Mouse (Mus musculus) left cerebral cortex, adult 9 months (tissue): ENCODE results near the gene Mrrf.

Experiments used
- DNase-seq, 2 experiments: peaks; one replicate each; pipeline ENCODE4 v3.0.0; 2022; ENCODE audit warnings: low spot score in 2 of 2

The Mrrf gene

DNA sequence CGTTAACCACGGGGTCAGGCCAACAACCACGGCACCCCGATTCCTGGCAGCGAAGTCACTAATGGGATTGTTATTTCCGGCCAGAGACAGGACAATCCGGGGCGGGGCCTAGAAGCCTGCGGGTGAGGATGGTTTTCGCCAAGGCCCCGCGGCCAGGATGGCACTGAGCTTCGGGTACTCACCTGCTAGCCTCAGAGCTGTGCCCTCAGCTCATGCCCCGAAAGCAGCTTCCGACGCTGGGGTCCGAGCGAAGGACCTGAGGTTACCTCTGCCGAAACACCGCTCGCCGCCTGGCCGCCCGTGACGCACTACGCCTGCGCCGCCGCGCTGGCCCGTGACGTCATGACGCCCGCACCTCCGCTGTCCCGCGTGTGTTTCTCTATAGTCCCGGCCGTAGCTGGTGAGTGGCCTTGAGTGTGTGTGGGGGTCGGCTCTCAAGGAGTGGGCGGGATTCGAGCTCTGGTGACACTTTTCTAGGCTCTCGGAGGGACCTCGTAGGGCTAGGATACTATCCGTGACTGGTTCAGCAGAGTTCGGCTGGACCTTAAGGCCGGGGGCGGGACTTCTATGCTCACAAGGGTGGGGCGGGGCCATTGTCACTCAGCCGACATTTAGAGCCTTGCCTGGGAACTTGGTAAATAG is at the start of gene Mrrf, which contains the start of gene Rbm18:
Mrrf (plus strand) TSS at position 90 of the 642 bp plus-strand sequence.
Rbm18 (minus strand) TSS at position 474 of the 642 bp plus-strand sequence.
- DNase-seq = peak; percentile 78 to 95

DNA sequence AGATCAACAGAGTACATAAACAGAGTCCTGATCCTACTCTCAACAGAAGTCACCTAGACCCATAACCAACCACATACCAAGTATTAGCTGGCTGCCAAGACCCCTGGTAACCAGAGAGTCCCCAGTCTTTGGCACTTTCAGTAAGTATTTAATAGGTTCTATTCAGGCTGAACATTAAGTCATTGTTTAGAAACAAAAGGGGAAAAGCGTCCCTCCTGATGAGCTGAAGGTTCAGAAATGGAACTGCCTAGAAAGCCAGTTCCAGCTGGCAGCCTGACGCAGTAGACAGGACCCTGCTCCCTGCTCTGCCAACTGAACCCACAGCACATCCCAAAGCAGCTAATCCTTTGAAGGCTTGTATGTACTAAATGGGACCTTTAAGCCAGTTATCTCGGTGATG is 47.0 kb upstream of the Mrrf start:
- DNase-seq = no peak

DNA sequence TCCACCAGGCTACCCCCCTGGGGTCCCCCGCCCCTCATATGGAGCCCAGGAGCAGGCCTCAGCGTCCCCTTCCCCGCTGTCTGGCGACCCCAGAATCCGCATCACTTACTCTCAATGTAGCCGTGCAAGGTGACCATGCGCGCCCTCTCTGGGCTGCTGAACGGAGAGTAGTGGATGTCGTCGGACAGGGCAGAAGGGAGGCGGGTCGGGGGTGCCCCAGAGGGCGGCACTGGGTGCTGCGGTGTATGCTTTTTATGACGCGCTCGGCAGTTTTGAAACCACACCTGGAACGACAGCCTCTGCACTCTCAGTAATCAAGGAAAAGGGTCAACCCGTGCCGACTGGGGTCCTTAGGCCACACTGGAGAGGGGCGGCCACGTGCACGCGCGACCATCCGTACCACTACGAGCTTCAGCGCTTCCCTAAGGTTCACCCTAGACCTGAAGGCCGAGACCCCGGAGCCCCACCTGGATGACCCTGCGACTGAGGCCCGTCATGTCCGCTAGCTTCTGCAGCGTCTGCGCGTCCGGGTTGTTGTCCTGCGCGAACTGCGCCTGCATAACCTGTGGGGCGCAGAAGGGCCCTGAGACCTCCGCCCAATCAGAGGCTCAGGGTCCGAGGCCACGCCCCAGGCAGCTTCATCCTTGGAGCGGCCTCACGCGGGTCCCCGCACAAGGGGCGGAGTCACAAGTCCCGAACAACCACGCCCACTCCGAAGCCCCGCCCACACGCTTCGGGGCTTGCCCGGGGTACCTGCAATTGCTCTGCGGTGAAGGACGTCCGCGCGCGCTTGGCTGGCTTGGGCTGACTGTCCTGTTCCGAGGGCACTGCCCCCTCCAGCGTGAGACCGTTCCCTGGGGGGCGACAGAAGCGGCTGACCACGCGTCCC is 45.1 kb upstream of the Mrrf start:
- DNase-seq = peak in 1 of 2 experiments; percentile 26

DNA sequence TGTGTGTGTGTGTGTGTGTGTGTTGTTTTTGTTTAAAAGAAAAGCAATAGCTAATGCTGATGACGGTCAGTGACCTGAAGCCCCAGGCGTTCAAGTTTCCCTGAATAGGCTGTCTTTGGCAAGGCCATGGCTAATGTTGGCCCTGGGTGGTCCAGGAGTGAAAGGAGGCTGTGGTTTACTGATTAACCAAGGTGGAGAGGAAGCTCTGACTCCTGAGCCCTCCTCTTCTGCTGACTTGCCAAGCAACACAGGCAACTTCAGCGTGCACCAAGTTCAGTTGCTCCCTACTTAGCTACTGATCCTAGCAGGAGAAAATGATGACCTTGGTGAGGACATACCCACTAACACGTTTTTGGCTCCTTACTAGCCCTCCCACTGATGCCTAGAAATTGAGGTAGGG is 43.4 kb upstream of the Mrrf start:
- DNase-seq = no peak

DNA sequence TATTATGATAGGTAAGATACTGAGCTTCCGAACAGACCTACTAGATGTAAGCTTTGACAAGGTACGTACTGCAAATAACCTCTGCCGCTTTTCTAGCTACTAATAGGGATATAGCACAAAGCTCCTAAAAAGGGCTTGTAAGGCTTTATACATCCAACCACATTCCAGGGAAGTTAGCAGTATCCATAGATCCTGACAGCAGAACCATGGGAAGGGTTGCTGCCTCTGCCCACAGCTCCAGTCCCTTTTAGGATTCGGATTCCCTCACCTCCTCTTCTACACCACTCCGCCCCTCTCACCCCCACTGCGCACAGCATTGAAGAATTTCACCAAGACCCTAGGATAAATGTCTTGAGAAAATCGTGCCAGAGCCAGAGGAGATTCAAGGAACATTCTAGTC is 42.9 kb upstream of the Mrrf start:
- no peak for DNase-seq

DNA sequence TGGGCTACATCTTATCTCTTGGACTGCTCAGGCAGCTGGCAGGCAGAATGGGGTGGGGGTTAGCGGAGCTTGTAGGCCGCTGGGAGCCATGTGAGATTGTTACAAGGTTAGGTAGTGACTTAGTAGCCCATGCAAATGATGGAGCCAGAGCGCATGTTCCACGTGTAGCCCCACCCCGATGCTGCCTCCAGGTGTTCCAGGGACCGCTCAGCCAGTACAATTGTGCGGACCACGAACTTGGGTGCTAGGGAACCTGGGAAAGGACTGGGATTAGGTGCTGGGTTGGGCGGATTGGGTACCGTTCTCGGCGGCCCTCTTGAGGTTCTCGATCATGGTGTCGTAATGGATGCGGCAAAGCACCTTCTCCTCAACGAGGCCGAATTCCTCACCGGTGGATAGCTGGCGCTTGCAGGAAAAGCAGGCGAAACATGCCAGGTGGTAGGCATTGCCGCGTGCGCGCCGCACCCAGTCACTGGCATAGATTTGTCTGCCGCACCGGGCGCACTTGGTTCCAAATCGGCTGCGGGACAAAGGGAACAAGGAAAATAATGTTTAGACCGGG is 42.2 kb upstream of the Mrrf start:
- DNase-seq = no peak

DNA sequence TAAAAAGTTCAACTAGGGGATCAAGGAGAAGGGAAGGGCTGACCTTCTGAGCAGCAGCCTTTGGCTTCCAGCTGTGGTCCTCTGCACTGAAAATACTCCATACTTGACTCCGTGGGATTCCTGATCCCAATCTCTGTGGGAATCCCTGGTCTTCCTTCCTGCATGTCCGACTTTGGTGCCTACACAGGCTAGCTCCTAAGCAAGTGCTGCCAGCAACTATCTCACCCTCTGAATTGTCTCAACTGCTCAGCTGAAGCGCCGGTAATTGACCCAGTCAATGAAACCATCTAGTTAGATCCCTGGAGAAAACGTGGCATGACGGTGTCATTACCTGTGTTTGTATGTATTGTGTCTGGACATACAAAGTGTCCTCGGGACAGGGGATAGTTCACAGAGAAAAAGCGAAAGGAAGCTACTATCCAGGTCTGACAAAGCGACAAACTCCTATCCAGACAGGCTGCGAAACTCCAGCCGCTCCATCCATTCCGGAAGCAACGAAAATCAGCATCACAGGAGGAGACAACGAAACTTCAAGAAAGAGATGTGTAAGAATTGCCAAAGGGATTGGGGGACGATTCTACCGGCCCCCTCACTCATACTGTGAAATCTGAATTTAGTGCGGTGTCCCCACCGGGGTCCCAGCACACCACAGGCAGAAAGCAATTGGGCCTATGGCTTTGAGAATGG is 38.9 kb upstream of the Mrrf start:
- DNase-seq = no peak

DNA sequence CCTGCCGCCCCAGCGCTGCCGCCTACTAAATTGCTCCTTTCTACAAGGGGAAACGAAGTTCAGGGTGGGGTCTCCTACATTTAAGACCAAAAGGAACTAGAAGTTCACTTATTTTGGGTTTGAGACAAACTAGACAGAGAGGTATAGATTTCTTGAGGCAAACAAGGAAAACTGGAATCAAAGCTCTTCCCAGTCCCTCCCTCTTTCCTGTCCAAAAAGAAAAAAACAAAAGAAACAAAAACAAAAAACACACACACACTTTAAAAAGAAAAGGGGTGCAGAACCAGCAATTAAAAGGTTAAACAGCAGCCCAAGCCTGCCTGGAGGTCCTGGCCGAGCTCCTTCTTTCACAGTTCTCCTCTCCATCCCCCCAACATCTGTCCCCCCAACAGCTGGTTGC is 38.2 kb upstream of the Mrrf start:
- no peak for DNase-seq

DNA sequence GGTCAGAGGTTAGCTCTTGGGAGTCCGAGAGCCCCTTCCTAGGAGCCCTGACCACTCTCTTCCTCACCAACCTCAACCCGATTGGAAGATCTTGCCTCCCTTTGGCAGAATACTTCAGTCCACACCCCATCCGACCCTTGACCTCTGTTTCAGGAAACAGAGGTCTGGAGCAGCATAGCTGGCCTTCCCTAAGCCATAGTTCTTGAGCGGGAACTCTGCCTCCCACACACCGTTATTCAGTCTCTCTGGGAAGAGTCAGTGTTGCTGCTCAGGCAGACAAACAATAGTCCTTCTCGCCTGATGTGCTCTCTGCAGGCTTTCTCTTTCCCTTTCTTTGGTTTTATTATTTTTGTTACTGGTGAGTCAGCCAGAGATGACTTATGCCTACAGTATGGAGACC is 36.5 kb upstream of the Mrrf start:
- no peak for DNase-seq

DNA sequence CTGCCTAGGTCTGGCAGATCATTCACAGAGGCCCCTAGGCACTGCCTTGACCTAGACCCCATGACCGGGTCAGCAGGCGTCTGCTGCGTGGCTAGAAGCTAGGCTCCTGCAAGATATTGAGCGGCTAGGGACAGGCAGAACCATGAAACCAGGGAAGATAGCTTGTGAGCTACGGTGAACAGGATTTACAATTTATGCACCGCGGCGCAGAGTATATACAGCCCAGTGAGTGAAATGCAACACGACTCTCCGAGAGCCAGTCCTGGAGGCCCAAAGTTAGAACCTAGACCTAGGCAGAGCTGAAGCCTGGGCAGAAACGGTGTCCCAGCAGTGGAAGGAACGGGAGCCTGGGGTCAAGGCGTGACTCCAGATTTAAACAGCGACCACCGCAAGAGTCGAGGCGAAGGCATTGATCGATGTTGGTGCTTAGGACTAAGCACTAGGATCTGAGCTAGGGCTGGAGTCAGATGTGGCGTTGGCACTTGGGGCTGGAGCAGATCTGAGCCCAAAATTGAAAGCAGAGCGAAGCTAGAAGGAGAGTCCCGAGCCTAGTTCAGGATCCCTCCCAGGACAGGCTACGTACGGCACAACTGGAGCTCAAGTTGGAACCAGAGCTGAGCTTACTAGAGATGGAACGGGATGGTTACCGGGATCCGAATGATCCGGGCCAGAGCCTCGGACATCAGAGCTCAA is 34.2 kb upstream of the Mrrf start:
- DNase-seq = no peak

DNA sequence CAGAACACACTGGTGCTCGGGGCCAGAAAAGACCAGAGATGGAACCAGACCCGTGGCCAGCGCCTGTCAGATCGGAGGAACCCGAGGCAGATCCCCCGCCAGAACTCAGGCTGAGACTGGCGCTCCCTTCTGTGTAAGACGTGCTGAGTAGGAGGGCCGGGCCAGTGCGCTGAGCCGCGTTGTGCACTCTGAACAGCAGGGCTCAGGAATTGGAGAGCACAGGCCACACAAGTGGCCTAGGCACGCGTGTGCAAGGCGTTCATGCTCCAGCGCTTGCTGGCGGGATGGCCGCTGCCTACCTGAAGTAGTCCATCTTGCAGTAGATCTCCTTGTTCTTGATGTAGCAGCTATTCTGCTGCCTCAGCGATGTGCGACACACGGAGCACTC is 33.6 kb upstream of the Mrrf start:
- no peak for DNase-seq

DNA sequence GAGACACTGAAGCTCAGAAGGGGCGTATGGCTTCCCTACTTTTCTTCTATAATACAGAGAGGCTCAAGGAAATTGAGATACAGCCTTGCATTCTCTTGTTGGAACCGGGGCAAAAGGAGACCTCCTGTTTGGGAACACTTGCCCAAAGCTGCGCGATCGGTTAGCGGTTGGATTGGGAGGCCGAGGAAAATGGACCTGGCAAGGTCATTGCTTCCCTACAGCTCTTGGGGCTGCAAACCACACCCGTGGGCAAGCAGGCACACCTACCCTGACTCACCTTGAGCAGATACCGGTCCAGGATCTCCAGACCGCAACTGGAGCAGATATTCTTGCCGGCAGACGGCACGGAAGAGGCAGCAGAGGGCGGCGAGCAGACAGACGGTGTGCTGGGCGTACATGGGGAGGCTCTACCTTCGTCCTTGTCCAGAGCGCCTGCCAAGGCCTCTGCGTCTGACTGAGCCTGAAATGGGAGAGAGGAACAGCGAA is 33.1 kb upstream of the Mrrf start:
- no peak for DNase-seq

DNA sequence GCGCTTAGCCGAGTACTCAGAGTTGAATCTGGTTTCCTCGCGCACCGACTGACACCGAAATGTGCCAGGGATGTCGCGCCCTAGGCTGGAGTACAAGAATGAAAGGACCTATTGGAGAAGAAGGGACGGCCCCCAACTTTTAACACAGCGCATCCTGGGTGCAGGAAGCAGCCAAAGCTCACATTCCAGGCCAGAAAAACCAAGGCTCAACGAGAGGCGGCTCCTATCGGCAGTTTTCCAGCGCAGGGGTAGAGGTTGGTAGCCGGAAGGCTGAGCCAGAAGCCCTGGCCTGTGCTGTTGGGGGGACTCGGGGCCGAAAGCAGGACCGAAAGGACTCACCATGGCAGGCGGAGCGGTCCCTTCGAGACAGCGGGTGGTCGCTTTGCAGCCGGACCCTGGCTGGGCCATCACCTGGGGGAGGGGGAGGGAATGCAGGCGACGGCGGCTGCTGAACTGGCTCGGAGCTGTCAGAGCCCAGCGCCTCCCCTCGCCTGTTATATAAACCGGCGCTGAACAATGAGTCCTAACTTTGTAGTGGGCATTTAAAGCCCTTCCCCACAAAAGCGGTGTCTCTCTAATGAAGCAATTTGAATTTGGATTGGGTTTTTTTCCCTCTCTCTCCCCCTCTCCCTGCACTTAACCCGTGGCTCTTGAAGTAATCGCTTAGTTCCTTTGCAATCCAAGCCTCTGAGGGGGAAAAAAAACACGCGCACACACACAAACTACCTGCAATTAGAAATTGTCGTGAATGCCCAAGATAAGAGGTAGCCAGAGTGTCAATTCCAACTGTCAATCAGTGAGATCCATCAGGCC is 32.4 kb upstream of the Mrrf start:
- no peak for DNase-seq

DNA sequence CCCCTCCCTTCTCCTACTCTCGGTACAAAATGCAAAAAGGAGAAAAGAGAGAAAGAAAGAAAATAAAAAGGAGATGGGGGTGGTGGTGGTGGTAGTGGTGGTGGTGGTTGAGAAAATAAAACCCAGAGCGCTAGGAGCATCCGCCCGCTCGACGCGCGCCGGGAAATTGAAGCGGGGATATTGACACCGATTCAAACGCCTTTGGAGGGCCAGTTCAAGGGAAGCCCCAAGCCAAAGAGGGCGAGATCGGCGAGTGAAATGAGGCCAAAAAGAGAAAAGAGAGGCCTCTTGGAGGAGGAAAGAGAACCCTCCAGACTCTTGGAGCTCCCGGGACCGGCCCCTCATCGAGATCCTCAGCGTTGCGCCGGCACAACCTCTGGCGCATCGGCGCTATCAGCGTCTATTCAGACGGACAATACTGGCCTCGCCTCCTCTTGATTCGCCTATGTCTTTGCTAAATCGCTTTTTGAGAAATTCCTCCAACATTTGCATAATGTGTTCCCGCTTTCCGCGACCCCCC is 31.7 kb upstream of the Mrrf start:
- no peak for DNase-seq

DNA sequence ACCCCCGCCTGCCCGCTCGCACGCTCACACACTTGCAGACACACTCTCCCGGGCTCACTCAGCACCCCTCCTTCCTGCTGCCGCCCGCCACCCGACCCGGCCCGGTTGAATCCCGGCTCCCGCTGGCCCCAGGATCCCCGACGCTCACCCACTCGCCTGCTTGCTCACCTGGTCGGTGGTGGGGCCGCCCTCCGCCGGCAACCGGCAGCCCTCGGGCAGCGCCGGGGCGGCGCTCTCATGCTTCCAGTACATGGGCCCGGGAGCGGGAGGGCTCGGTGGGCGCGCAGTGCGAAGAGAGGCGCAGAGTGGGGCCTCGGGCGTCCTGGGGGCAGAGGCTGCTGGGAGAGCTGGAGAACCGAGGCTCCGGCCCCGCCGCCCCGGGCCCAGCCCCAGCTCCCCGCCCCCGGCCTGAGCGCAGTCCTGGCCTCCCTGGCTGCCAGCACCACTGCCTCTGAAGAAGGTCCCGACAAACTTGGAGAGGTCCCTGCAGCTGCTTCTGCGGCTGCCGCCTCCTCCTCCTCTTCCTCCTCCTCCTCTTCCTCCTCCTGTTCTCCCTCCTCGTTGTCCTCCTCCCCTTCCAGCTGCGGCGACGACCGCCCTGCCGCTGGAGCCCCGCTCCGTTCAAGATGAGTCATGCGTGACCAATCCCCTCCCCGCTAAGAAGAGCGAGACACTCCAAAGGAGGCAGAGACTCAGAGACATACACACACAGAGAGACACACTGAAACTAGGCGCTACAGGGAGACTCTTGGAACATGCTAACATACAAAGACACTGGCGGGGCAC is 31.0 kb upstream of the Mrrf start, which contains the start of gene Lhx6:
Lhx6 (minus strand) TSS at position 453 of the 786 bp plus-strand sequence.
- DNase-seq = no peak

DNA sequence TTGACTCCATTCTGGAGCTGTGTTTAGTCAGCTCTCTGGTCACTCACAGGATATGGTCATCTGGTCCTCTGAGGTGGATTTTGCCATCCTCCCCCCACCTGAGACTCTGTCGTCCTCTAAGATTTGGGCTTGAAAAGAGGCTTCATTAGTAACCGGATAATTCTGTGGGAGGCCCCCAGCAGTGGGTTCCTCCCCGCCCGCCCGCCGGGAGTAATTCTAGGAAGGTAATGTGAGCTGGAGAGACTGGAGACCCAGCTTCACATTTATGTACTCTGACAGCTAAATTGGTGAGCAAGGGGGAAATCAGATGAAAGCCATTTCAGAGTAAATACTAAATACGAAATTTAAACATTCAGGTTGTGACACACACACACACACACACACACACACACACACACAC is 27.6 kb upstream of the Mrrf start:
- DNase-seq = no peak

DNA sequence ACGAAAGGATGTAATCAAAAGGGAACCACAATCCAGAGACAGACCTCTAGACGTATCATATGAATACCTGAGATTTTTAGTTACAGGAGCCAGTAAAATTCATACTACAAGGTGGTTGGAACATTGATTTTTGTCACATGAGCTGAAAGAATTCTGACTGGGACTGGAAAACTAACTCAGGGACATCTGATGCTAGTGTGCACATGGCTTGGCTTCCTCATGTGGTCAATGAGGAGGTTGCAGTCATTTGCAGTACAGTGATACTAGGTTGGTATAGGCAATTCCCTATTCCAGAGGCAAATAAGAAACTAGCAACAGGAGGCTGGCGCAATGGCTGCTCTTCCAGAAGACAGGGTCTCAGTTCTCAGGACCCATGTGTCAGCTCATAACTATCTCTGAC is 23.6 kb upstream of the Mrrf start:
- no peak for DNase-seq

DNA sequence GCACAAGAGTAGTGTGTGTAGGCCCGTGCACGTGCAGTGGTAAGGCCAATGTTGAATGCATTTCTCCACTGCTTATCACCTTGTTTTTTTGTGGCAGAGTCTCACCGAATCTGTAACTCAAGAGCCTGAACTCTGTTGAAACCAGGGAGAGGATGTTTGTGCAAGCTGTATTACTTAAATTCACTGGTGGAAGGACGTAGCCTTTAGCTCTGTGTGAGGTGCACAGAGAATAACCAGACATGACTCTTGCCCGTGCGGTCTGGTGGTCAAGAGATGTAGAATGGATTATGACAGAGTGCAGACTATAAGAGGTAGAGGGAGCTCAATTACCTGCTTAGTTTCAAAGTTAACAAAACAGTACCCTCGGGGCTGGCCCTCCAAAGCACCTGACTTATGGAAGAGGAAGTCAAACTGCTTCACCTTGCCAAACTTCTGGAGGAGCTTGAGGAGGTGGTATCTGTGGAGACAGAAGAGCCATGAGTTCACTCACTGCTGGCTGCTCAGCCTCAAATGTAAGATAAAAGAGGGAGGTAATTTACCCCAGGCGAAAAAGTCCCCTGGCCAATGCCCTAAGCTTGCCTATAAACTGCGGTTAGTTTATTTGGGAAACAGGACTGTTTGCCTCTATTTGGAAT is 9.3 kb upstream of the Mrrf start:
- DNase-seq = no peak

DNA sequence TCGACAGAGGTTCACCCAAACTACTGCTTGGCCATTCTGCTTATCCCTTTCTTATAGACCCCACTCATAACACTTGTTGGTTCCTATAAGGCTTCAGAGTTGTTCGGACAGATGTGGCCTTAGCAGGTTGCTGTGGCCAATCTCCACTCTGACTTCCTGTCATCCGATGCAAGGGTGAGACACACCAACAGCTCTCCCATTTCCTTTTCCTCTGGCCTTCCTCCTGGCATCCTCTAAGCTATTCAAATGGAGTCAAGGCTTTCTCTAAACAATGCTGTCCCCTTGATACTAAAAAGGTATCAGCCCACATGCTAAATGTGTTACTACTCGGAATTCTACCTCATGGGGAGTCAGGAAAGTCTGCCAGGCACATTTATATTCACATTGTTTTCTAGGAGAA is 8.2 kb upstream of the Mrrf start:
- no peak for DNase-seq
